Mouse (Mus musculus) granulocyte monocyte progenitor cell, adult 5-6 weeks (primary cell): ENCODE results near the gene Sumf1. TPM values are rescaled to one million over a fixed set of nuclear protein-coding genes. Genes with fewer than 3 reads are reported as not detected.

ENCODE experiments used
- total RNA-seq, 2 experiments: library from RNA; stranded (forward) in 1 of 2; stranded (reverse) in 1 of 2; fragments of 200-712, 200-1000 nt in 1 of 2; fragments of >200 nt in 1 of 2; fragmentation: Nextera tagmentation in 1 of 2; gene quantifications; 2 replicates each; pipeline ENCODE4 v1.2.3; 2014 to 2017

Sumf1 gene
- total RNA-seq, 2 experiments from 2014 or later: 10.1 to 22.7 TPM

Other genes starting within 250 kb of the Sumf1 start
- gene Setmar, start 120.5 kb downstream of the Sumf1 start, total RNA-seq (2014; fragmentation: Nextera tagmentation): 5.1 and 6.1 TPM in 2 replicates
- gene Setmar, start 120.5 kb downstream of the Sumf1 start, total RNA-seq (2017): 3.3 and 5.0 TPM in 2 replicates
- gene Itpr1, start 27.5 kb upstream of the Sumf1 start, total RNA-seq (2014; fragmentation: Nextera tagmentation): 55.2 and 56.4 TPM in 2 replicates
- gene Itpr1, start 27.5 kb upstream of the Sumf1 start, total RNA-seq (2017): 85.0 and 94.5 TPM in 2 replicates